8 mouse cellular contexts compared by ENCODE assay signal in the genomic region with DNA sequence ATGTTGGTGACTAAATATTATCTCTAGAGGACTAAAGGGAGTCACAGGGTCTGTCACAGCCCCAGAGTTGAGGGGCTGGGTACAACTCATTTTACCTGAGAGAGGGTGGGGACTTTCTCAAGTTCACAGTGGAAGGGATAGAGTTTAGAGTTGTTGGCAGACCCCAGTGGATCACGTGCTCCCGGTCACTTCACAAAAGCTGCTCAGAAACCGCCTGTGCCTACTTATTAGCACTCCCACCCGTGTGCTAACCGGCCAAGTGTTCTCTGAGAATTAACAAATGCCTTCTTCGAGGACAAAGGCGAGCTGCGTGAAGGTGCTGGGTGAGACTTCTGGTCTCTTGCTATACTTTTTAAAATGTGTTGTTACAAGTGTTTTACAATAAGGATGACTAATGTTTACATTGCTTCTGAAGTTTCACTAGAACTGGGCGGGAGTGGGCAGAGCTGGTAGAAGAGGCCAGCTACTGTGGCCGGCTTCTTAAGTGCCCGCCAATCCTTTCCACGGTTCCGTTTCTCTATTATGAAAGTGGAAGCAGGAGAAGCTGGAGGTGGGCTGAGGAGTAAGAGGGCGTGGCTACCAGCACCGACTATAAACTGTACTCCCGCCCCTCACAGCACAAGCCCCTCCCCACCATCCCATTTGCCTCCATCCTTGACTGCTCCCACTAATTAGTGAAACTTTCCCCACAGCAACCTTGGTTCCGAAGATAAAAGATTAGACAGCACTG. TPM values are rescaled to one million over a fixed set of nuclear protein-coding genes. Genes with fewer than 3 reads are reported as not detected.
DNase-seq lines count a peak whose midpoint lies in the region; ATAC-seq and TF ChIP-seq lines count a peak whose summit lies in the region.

No protein-coding gene starts in this region.

- WGBS in heart, embryonic 12.5 days, result 33% methylated on average over 17 of the region's 17 CpGs
- WGBS in forebrain, embryonic 11.5 days, result 37% methylated on average over 17 of the region's 17 CpGs

- no peaks in the 10 kb centered on the region for H3K27me3 ChIP-seq in heart, embryonic 12.5 days (replicated peaks)
- no peaks in the 10 kb centered on the region for H3K27me3 ChIP-seq in forebrain, embryonic 11.5 days (ENCODE audit: control insufficient read depth, insufficient read depth, low read length)
- no peaks in the 10 kb centered on the region for H3K27me3 ChIP-seq in myocyte (ENCODE audit: control insufficient read depth, insufficient read depth, insufficient read length)

- H3K27ac ChIP-seq in heart, embryonic 12.5 days (ENCODE audit: poor library complexity, severe bottlenecking), result no peak overlapping the region
- H3K27ac ChIP-seq in forebrain, embryonic 11.5 days (ENCODE audit: low read depth, low read length), result no peak overlapping the region

- H3K79me2 ChIP-seq in myocyte (ENCODE audit: control insufficient read depth, insufficient read depth), result no peaks in the 10 kb centered on the region

- no peak for ATAC-seq in heart, embryonic 12.5 days (ENCODE audit: insufficient number of reproducible peaks, low FRiP score)
- ATAC-seq in forebrain, embryonic 11.5 days (replicated peaks; ENCODE audit: low FRiP score), result peak; percentile 69; the same call in 1 of the 2 replicates
- ATAC-seq in erythroid progenitor cell, adult 5-6 weeks (replicated peaks; ENCODE audit: low FRiP score, poor library complexity, severe bottlenecking), result no peak

- H3K9me3 ChIP-seq in heart, embryonic 12.5 days (replicated peaks), result no peaks in the 10 kb centered on the region
- no peaks in the 10 kb centered on the region for H3K9me3 ChIP-seq in forebrain, embryonic 11.5 days (ENCODE audit: control insufficient read depth, low read length)

- peaks cover 8% of the 10 kb centered on the region; the same call in 1 of the 2 replicates for H3K4me1 ChIP-seq in heart, embryonic 12.5 days (replicated peaks)
- H3K4me1 ChIP-seq in forebrain, embryonic 11.5 days (replicated peaks; ENCODE audit: control insufficient read depth, insufficient read depth, low read length), result 0 out of 2 replicates have a peak, but pooled peaks cover 3% of the 10 kb centered on the region

- peak overlapping the region; percentile 54 for H3K4me2 ChIP-seq in heart, embryonic 12.5 days
- peak overlapping the region; percentile 29; the same call in 1 of the 2 replicates for H3K4me2 ChIP-seq in forebrain, embryonic 11.5 days (ENCODE audit: low read depth, low read length, severe bottlenecking)
- H3K4me2 ChIP-seq in myocyte (ENCODE audit: low read depth), result peak overlapping the region; percentile 71

- peak overlapping the region; percentile 10 for H3K4me3 ChIP-seq in heart, embryonic 12.5 days
- H3K4me3 ChIP-seq in forebrain, embryonic 11.5 days (ENCODE audit: low read depth, low read length), result no peak overlapping the region
- no peak overlapping the region for H3K4me3 ChIP-seq in myocyte

- no peak overlapping the region for H3K9ac ChIP-seq in heart, embryonic 12.5 days
- H3K9ac ChIP-seq in forebrain, embryonic 11.5 days (ENCODE audit: low read length), result 0 out of 2 replicates have a peak overlapping the region, but pooled peaks have one; percentile 10

- intact Hi-C loops in heart, postnatal 10 days (cut with DNase I), result no loop called here

- no peak for TF ChIP-seq POLR2A in myocyte (IDR thresholded peaks at IDR 0.05; ENCODE audit: insufficient read length, low read depth)

- no peak overlapping the region for H3ac ChIP-seq in myocyte (ENCODE audit: control insufficient read depth, insufficient read length)

- H3K36me3 ChIP-seq in heart, embryonic 12.5 days, result no peaks in the 10 kb centered on the region
- H3K36me3 ChIP-seq in forebrain, embryonic 11.5 days (ENCODE audit: control insufficient read depth, insufficient read depth, low read length), result no peaks in the 10 kb centered on the region
- H3K36me3 ChIP-seq in myocyte (ENCODE audit: control insufficient read depth, insufficient read depth), result no peaks in the 10 kb centered on the region

- DNase-seq in heart, postnatal 10 days, result no peak
- no peak for DNase-seq in forebrain, embryonic 11.5 days (ENCODE audit: low spot score)
- DNase-seq in kidney, postnatal 4 days, result peak; percentile 62 to 78
- DNase-seq in frontal cortex, postnatal 36 days (ENCODE audit: low spot score in 2 of 2), result no peak
- no peak for DNase-seq in urinary bladder, postnatal 25 days (ENCODE audit: low spot score)

TF ChIP-seq in myocyte, 11 proteins besides CTCF, POLR2A, EP300 and RAD21:
- TF ChIP-seq E2F4 (IDR thresholded peaks at IDR 0.05; ENCODE audit: insufficient read depth) (no peak), USF1 (IDR thresholded peaks at IDR 0.05; ENCODE audit: low read depth) (no peak), CEBPB (IDR thresholded peaks at IDR 0.05; ENCODE audit: insufficient read depth, poor library complexity, severe bottlenecking) (no peak), POLR2AphosphoS2 (IDR thresholded peaks at IDR 0.05; ENCODE audit: insufficient read length, low read depth) (no peak), SRF (IDR thresholded peaks at IDR 0.05; ENCODE audit: control insufficient read depth, insufficient read length, low read depth) (no peak), TCF3 (IDR thresholded peaks at IDR 0.05; ENCODE audit: insufficient read length, low read depth) (no peak), TCF12 (IDR thresholded peaks at IDR 0.05; ENCODE audit: insufficient read depth, poor library complexity, severe bottlenecking) (no peak), REST (IDR thresholded peaks at IDR 0.05; ENCODE audit: insufficient read depth, insufficient read length) (no peak), MYOG (IDR thresholded peaks at IDR 0.05; ENCODE audit: control insufficient read depth in 1 of 3, insufficient read depth in 1 of 3, insufficient read length in 2 of 3, low read depth in 2 of 3) (no peak), MYOD1 (IDR thresholded peaks at IDR 0.05; ENCODE audit: control insufficient read depth in 1 of 3, insufficient read length in 2 of 3, low read depth in 2 of 3) (no peak), MAX (IDR thresholded peaks at IDR 0.05; ENCODE audit: low read depth) (no peak)

RNA-seq across cellular contexts. Expression of gene Cd6, which starts 11.5 kb away (rescaled TPM):
- not detected in 2 replicates for polyA plus RNA-seq in heart, embryonic 12.5 days (2016; fragmentation: Nextera tagmentation; extraction: Ambion mirVana)
- total RNA-seq in heart, postnatal 10 days (2021), result under 1 TPM; 0.22 to 0.52 TPM
- 0.28 TPM in 1 of 2 replicates, not detected in the other for polyA plus RNA-seq in forebrain, embryonic 11.5 days (2014; fragmentation: Nextera tagmentation; extraction: Ambion mirVana)
- not detected for polyA plus RNA-seq in myocyte (2012; fragmentation: generic; extraction: Trizol)
- total RNA-seq in erythroid progenitor cell, adult 5-6 weeks (2015; ENCODE audit: low replicate concordance), result 1.8 and 2.9 TPM in 2 replicates
- 1.3 and 2.3 TPM in 2 replicates for total RNA-seq in erythroid progenitor cell, adult 5-6 weeks (2017; ENCODE audit: low replicate concordance)

RNA-seq across cellular contexts. Expression of gene Slc15a3, which starts 21.1 kb away (rescaled TPM):
- polyA plus RNA-seq in heart, embryonic 12.5 days (2016; fragmentation: Nextera tagmentation; extraction: Ambion mirVana), result 0.23 and 0.41 TPM in 2 replicates
- total RNA-seq in heart, postnatal 10 days (2021), result 1 to 10 TPM; 2.6 to 3.0 TPM
- polyA plus RNA-seq in forebrain, embryonic 11.5 days (2014; fragmentation: Nextera tagmentation; extraction: Ambion mirVana), result 0.19 and 0.20 TPM in 2 replicates
- 0.02 TPM for polyA plus RNA-seq in myocyte (2012; fragmentation: generic; extraction: Trizol)
- 1.8 and 3.8 TPM in 2 replicates for total RNA-seq in erythroid progenitor cell, adult 5-6 weeks (2015; ENCODE audit: low replicate concordance)
- total RNA-seq in erythroid progenitor cell, adult 5-6 weeks (2017; ENCODE audit: low replicate concordance), result 2.4 TPM in 1 of 2 replicates, not detected in the other

RNA-seq across cellular contexts. Expression of gene Tmem132a, which starts 51.4 kb away (rescaled TPM):
- polyA plus RNA-seq in heart, embryonic 12.5 days (2016; fragmentation: Nextera tagmentation; extraction: Ambion mirVana), result 61.5 and 62.2 TPM in 2 replicates
- total RNA-seq in heart, postnatal 10 days (2021), result 10 to 100 TPM; 36.7 to 42.0 TPM
- 87.1 and 95.1 TPM in 2 replicates for polyA plus RNA-seq in forebrain, embryonic 11.5 days (2014; fragmentation: Nextera tagmentation; extraction: Ambion mirVana)
- polyA plus RNA-seq in myocyte (2012; fragmentation: generic; extraction: Trizol), result 118 TPM
- not detected in 2 replicates for total RNA-seq in erythroid progenitor cell, adult 5-6 weeks (2015; ENCODE audit: low replicate concordance)
- not detected in 2 replicates for total RNA-seq in erythroid progenitor cell, adult 5-6 weeks (2017; ENCODE audit: low replicate concordance)

Comparison
In these comparisons a context has a peak if more than half of its experiments do, and no peak if none do; other contexts are left out.
1. DNase-seq: peak in kidney, postnatal 4 days (2 of 2); none in heart, postnatal 10 days (0 of 2), forebrain, embryonic 11.5 days (single experiment), frontal cortex, postnatal 36 days (0 of 2) and urinary bladder, postnatal 25 days (single experiment).
2. Peak in every context shown above with its lines, with median percentiles within 50 percentile points of each other: H3K4me2 ChIP-seq.